Mouse (Mus musculus): ENCODE measurements at regions not wholly inside any gene's neighbourhood (a gene's known extent, or its start where the extent isn't known, plus 50 kb on each side); places are given as distances from the start of the nearest gene placed in this dataset.
A peak's percentile ranks its signal among the peaks of the same experiment; 100 is the strongest.

DNA sequence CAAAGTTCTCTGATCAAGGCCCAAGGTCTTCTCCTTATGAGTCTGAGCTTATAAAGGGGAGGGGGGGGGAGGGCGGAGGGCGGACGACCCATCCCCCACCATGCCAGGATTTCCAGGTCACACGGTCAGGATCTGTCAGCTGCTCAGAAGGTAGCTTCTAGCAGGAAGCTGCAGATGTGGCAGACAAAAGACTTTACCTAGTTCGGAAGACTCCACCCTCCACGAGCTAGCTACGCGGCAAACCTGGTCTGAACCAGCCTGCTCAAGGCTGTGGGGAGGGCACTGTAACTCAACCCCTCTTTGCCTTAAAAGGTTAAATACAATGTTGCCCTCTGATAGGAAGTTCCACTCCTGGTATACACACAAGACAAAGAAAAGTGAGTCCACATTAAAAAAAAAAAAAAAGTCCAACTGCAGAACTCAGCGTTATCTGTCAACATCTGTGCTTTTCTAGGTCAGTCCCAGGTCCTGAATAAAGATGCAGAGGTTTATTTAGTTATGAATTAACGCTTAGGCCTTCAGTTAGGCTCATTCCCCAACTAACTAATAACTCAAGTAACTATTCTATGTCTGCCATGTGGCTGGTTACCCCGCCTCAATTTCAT, 108.7 kb downstream of the Rpl14 start:
- ATAC-seq = no peak
- Histone ChIP-seq H3K27ac (no peak overlapping the region), H3K9ac (replicated peaks) (no peak overlapping the region), H3K4me3 (replicated peaks) (no peak overlapping the region), H3K27me3 (no peaks in the 10 kb centered on the region), H3K9me3 (no peaks in the 10 kb centered on the region), H3K4me2 (replicated peaks) (no peak overlapping the region), H3K4me1 (replicated peaks) (peaks cover 49% of the 10 kb centered on the region), H3K36me3 (no peaks in the 10 kb centered on the region)
- 54% methylated on average over 11 of the region's 11 CpGs for WGBS

DNA sequence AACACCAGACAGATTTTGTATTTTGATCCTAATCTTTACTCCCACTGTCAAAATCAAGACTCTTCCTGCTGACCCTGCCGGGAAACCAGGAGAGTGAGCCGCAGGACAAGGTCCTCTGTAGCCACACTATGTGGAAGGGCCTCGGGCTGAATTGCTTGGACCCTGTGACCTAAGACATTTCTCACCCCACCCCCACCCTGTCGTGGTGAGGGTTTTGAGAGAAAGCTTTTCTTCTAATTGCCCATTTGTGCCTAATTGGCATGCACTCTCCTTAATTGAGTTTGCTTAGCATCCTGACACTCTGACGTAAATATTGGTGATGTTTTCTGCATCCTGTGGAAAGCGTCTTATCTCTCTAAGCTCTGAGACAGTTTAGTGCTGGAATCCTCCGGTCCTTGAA, 110.2 kb downstream of the Rpl14 start:
- Histone ChIP-seq H3K9ac (replicated peaks) (no peak overlapping the region), H3K4me2 (replicated peaks) (no peak overlapping the region), H3K27me3 (no peaks in the 10 kb centered on the region), H3K27ac (no peak overlapping the region), H3K4me3 (replicated peaks) (no peak overlapping the region), H3K4me1 (replicated peaks) (peaks cover 38% of the 10 kb centered on the region), H3K9me3 (no peaks in the 10 kb centered on the region), H3K36me3 (no peaks in the 10 kb centered on the region)
- 34% methylated on average over 7 of the region's 7 CpGs for WGBS
- ATAC-seq = no peak

- no peaks in the 10 kb centered on the region for H3K9me3 ChIP-seq
- H3K4me1 ChIP-seq (replicated peaks) = peaks cover 37% of the 10 kb centered on the region
- H3K27ac ChIP-seq = no peak overlapping the region
- no peaks in the 10 kb centered on the region for H3K36me3 ChIP-seq
- WGBS = 26% methylated on average over 6 of the region's 7 CpGs
- no peak for ATAC-seq
- H3K4me2 ChIP-seq (replicated peaks) = no peak overlapping the region
- H3K27me3 ChIP-seq = no peaks in the 10 kb centered on the region
- H3K9ac ChIP-seq (replicated peaks) = no peak overlapping the region
- H3K4me3 ChIP-seq (replicated peaks) = no peak overlapping the region
Measured at GRCm38 (mm10) chr9:120685961-120686360, 114.7 kb downstream of the Rpl14 start.

- ATAC-seq = peak; percentile 35
- H3K36me3 ChIP-seq = no peaks in the 10 kb centered on the region
- no peak overlapping the region for H3K4me2 ChIP-seq (replicated peaks)
- peaks cover 50% of the 10 kb centered on the region for H3K4me1 ChIP-seq (replicated peaks)
- WGBS = 24% methylated on average over 11 of the region's 11 CpGs
- H3K27ac ChIP-seq = peak overlapping the region; percentile 88
- H3K9me3 ChIP-seq = no peaks in the 10 kb centered on the region
- H3K9ac ChIP-seq (replicated peaks) = no peak overlapping the region
- no peaks in the 10 kb centered on the region for H3K27me3 ChIP-seq
- no peak overlapping the region for H3K4me3 ChIP-seq (replicated peaks)
Measured at GRCm38 (mm10) chr9:120689025-120689424, 117.8 kb downstream of the Rpl14 start.

- Histone ChIP-seq H3K36me3 (no peaks in the 10 kb centered on the region), H3K27me3 (no peaks in the 10 kb centered on the region), H3K9me3 (no peaks in the 10 kb centered on the region), H3K4me1 (replicated peaks) (peaks cover 50% of the 10 kb centered on the region), H3K4me2 (replicated peaks) (no peak overlapping the region; the same call in 1 of the 2 replicates), H3K9ac (replicated peaks) (0 out of 2 replicates have a peak overlapping the region, but pooled peaks have one; percentile 10), H3K4me3 (replicated peaks) (no peak overlapping the region), H3K27ac (peak overlapping the region; percentile 88)
- 34% methylated on average over 5 of the region's 5 CpGs for WGBS
- ATAC-seq = no peak
Measured at GRCm38 (mm10) chr9:120690510-120690909, 119.3 kb downstream of the Rpl14 start.

- H3K4me3 ChIP-seq (replicated peaks) = 0 out of 2 replicates have a peak overlapping the region, but pooled peaks have one; percentile 8
Measured at GRCm38 (mm10) chr9:120690961-120691941, 120.0 kb downstream of the Rpl14 start.

GRCm38 (mm10) chr9:120691971-120692401, 120.7 kb downstream of the Rpl14 start:
- Histone ChIP-seq H3K27me3 (no peaks in the 10 kb centered on the region), H3K4me1 (replicated peaks) (peaks cover 44% of the 10 kb centered on the region), H3K9ac (replicated peaks) (0 out of 2 replicates have a peak overlapping the region, but pooled peaks have one; percentile 34), H3K27ac (peak overlapping the region; percentile 88), H3K4me2 (replicated peaks) (peak overlapping the region; percentile 48), H3K4me3 (replicated peaks) (no peak overlapping the region), H3K36me3 (no peaks in the 10 kb centered on the region), H3K9me3 (no peaks in the 10 kb centered on the region)
- whole genome bisulfite sequencing = 10% methylated on average over 13 of the region's 14 CpGs
- peak; percentile 22; the same call in 1 of the 2 replicates for ATAC-seq

More at GRCm38 (mm10) chr9:120690961-120691941, 120.0 kb downstream of the Rpl14 start:
- WGBS = 4% methylated on average over 30 of the region's 30 CpGs
- Histone ChIP-seq H3K9ac (replicated peaks) (peak overlapping the region; percentile 34), H3K36me3 (no peaks in the 10 kb centered on the region), H3K27ac (peak overlapping the region; percentile 88), H3K4me1 (replicated peaks) (peaks cover 47% of the 10 kb centered on the region), H3K27me3 (no peaks in the 10 kb centered on the region), H3K9me3 (no peaks in the 10 kb centered on the region), H3K4me2 (replicated peaks) (peak overlapping the region; percentile 48)
- ATAC-seq = peak; percentile 83

DNA sequence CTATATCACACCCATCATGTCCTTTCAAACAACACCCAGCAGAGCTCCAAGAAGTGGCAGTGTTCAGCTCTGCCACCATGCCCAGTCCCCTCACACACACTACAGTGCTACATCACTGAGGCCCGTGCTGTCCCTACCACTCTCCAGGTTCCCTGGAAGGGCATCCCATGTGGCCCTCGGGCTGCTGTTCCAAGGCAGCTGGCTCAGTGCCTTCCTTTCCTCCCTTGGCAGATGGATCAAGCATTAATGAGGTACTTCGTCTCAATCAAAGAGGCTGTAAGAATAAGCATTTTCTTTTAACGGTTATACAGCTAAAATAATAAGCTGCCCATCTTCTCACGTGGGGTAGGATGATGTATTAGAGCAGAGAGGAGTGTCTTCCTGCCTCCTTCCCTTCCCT, 123.2 kb downstream of the Rpl14 start:
- Histone ChIP-seq H3K36me3 (no peaks in the 10 kb centered on the region), H3K4me3 (replicated peaks) (no peak overlapping the region), H3K4me2 (replicated peaks) (no peak overlapping the region), H3K9ac (replicated peaks) (no peak overlapping the region), H3K27ac (no peak overlapping the region), H3K9me3 (no peaks in the 10 kb centered on the region), H3K27me3 (no peaks in the 10 kb centered on the region), H3K4me1 (replicated peaks) (peaks cover 42% of the 10 kb centered on the region)
- WGBS = 61% methylated on average over 5 of the region's 5 CpGs
- ATAC-seq = no peak

GRCm38 (mm10) chr9:120695966-120696365, 124.7 kb downstream of the Rpl14 start:
- no peaks in the 10 kb centered on the region for H3K9me3 ChIP-seq
- 95% methylated on average over 10 of the region's 10 CpGs for WGBS
- no peak overlapping the region for H3K4me3 ChIP-seq (replicated peaks)
- no peaks in the 10 kb centered on the region for H3K27me3 ChIP-seq
- no peak overlapping the region for H3K27ac ChIP-seq
- H3K4me1 ChIP-seq (replicated peaks) = peaks cover 27% of the 10 kb centered on the region
- ATAC-seq = no peak
- no peaks in the 10 kb centered on the region for H3K36me3 ChIP-seq
- no peak overlapping the region for H3K9ac ChIP-seq (replicated peaks)
- H3K4me2 ChIP-seq (replicated peaks) = no peak overlapping the region

DNA sequence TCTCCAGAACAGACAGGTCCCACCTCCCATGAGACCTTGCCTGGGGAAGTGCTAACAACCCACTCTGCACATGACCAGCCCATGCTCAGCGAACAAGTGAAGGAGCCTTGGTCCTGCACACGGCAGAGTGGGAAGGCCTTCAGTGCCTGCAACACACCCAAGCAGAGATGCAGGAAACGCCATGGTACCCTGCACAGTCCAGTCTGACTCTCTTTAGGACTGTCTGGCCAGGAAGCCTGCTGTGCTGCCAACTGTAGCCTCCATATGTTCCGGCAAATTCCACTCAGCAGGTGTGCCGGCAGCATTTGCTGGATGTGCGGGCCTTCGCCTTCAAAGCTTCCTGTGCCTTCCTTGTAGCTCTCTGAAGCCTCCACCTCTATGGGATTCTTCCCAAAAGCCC, 126.5 kb downstream of the Rpl14 start:
- Histone ChIP-seq H3K27ac (no peak overlapping the region), H3K9me3 (no peaks in the 10 kb centered on the region), H3K36me3 (no peaks in the 10 kb centered on the region), H3K9ac (replicated peaks) (no peak overlapping the region), H3K4me3 (replicated peaks) (no peak overlapping the region), H3K4me1 (replicated peaks) (peaks cover 11% of the 10 kb centered on the region), H3K27me3 (no peaks in the 10 kb centered on the region), H3K4me2 (replicated peaks) (no peak overlapping the region)
- 86% methylated on average over 7 of the region's 7 CpGs for WGBS
- ATAC-seq = no peak

- H3K9ac ChIP-seq (replicated peaks) = no peak overlapping the region
- H3K27me3 ChIP-seq = no peaks in the 10 kb centered on the region
- 90% methylated on average over 5 of the region's 5 CpGs for WGBS
- H3K4me1 ChIP-seq (replicated peaks) = peaks cover 15% of the 10 kb centered on the region
- ATAC-seq = no peak
- H3K36me3 ChIP-seq = no peaks in the 10 kb centered on the region
- H3K9me3 ChIP-seq = no peaks in the 10 kb centered on the region
- H3K4me2 ChIP-seq (replicated peaks) = no peak overlapping the region
- no peak overlapping the region for H3K27ac ChIP-seq
- H3K4me3 ChIP-seq (replicated peaks) = no peak overlapping the region
Measured at GRCm38 (mm10) chr9:120699781-120700180, 128.5 kb downstream of the Rpl14 start.

GRCm38 (mm10) chr9:120702836-120703235, 131.6 kb downstream of the Rpl14 start:
- Histone ChIP-seq H3K4me2 (replicated peaks) (no peak overlapping the region), H3K4me3 (replicated peaks) (no peak overlapping the region), H3K27ac (peak overlapping the region; percentile 58), H3K9me3 (no peaks in the 10 kb centered on the region), H3K27me3 (no peaks in the 10 kb centered on the region), H3K9ac (replicated peaks) (no peak overlapping the region), H3K36me3 (no peaks in the 10 kb centered on the region), H3K4me1 (replicated peaks) (peaks cover 16% of the 10 kb centered on the region)
- no peak for ATAC-seq
- 83% methylated on average over 7 of the region's 7 CpGs for WGBS

Data from midbrain, embryonic 13.5 days (tissue).